Mouse (Mus musculus) neural tube, embryonic 13.5 days (tissue): ENCODE results near the gene Olfr316. TPM values are rescaled to one million over a fixed set of nuclear protein-coding genes. Genes with fewer than 3 reads are reported as not detected.

Source experiments
- ATAC-seq: fragments of 200-750 bp; cut with Nextera tagmentation; 2 replicates; pipeline ENCODE4 v1.8.0; 2017; ENCODE audit warnings: low read depth, mild to moderate bottlenecking, moderate TSS enrichment, moderate library complexity
- H3K27ac ChIP-seq: fragments of 300-500 bp; sonication (generic); replicated peaks from 2 replicates; pipeline ENCODE4 v1.5.1; 2015; ENCODE audit warnings: moderate library complexity, mild to moderate bottlenecking, inconsistent platforms
- H3K27me3 ChIP-seq: fragments of 300-500 bp; sonication (generic); 2 replicates; pipeline ENCODE4 v1.6.1; 2015; ENCODE audit warnings: mild to moderate bottlenecking, inconsistent platforms
- H3K36me3 ChIP-seq: fragments of 300-500 bp; sonication (generic); 2 replicates; pipeline ENCODE4 v1.6.1; 2015; ENCODE audit warnings: mild to moderate bottlenecking, inconsistent platforms
- H3K4me1 ChIP-seq: fragments of 300-500 bp; sonication (generic); replicated peaks from 2 replicates; pipeline ENCODE4 v1.6.1; 2015; ENCODE audit warnings: inconsistent platforms
- H3K4me2 ChIP-seq: fragments of 300-500 bp; sonication (generic); 2 replicates; pipeline ENCODE4 v1.6.1; 2015; ENCODE audit warnings: inconsistent platforms, mild to moderate bottlenecking, moderate library complexity
- H3K4me3 ChIP-seq: fragments of 300-500 bp; sonication (generic); 2 replicates; pipeline ENCODE4 v1.5.1; 2015; ENCODE audit warnings: mild to moderate bottlenecking, inconsistent platforms
- H3K9ac ChIP-seq: fragments of 300-500 bp; sonication (generic); 2 replicates; pipeline ENCODE4 v1.6.1; 2015; ENCODE audit warnings: moderate library complexity, mild to moderate bottlenecking, inconsistent platforms
- H3K9me3 ChIP-seq: fragments of 300-500 bp; sonication (generic); 2 replicates; pipeline ENCODE4 v1.6.1; 2016; ENCODE audit warnings: inconsistent platforms
- WGBS: fragments of 180-500 bp; shearing (Covaris S2); methylation state at CpG from one replicate; pipeline ENCODE4 v1.1.7; 2015; 5-methylcytosine and 5-hydroxymethylcytosine counted together
- polyA plus RNA-seq: library from polyadenylated mRNA; unstranded; fragments of >200 nt; fragmentation: Nextera tagmentation; extraction: Ambion mirVana; gene quantifications from 2 replicates; pipeline ENCODE4 v1.2.1, GENCODE M21; 2015

The Olfr316 gene
- polyA plus RNA-seq, 1 experiment from 2014 or later: not detected

- H3K4me2 ChIP-seq: no peak overlapping the region
- no peak overlapping the region for H3K4me3 ChIP-seq
- no peaks in the 10 kb centered on the region for H3K36me3 ChIP-seq
- H3K9me3 ChIP-seq: no peaks in the 10 kb centered on the region
- H3K27ac ChIP-seq: no peak overlapping the region
- no peak for ATAC-seq
- H3K9ac ChIP-seq: no peak overlapping the region
- 89% methylated on average over 10 of the region's 10 CpGs for WGBS
- no peaks in the 10 kb centered on the region for H3K4me1 ChIP-seq
- no peaks in the 10 kb centered on the region for H3K27me3 ChIP-seq
These were observed 35.1 kb downstream of the Olfr316 start for GRCm38 (mm10) chr11:58787651-58788050.

- Histone ChIP-seq H3K27me3 (no peaks in the 10 kb centered on the region), H3K4me3 (no peak overlapping the region), H3K4me2 (no peak overlapping the region), H3K9me3 (no peaks in the 10 kb centered on the region), H3K36me3 (no peaks in the 10 kb centered on the region), H3K9ac (no peak overlapping the region), H3K4me1 (no peaks in the 10 kb centered on the region), H3K27ac (no peak overlapping the region)
- no peak for ATAC-seq
- WGBS: 90% methylated on average over 8 of the region's 8 CpGs
These were observed 35.8 kb downstream of the Olfr316 start for GRCm38 (mm10) chr11:58788346-58788745.

- Histone ChIP-seq H3K9ac (no peak overlapping the region), H3K36me3 (no peaks in the 10 kb centered on the region), H3K9me3 (no peaks in the 10 kb centered on the region), H3K4me2 (no peak overlapping the region), H3K4me1 (no peaks in the 10 kb centered on the region), H3K4me3 (no peak overlapping the region), H3K27ac (no peak overlapping the region), H3K27me3 (no peaks in the 10 kb centered on the region)
- 36% methylated on average over 3 of the region's 3 CpGs for WGBS
- no peak for ATAC-seq
These were observed 37.0 kb downstream of the Olfr316 start for GRCm38 (mm10) chr11:58789532-58789931.

GRCm38 (mm10) chr11:58790053-58790452 is 37.5 kb downstream of the Olfr316 start:
- Histone ChIP-seq H3K27me3 (no peaks in the 10 kb centered on the region), H3K4me1 (no peaks in the 10 kb centered on the region), H3K9ac (no peak overlapping the region), H3K4me3 (no peak overlapping the region), H3K27ac (no peak overlapping the region), H3K9me3 (no peaks in the 10 kb centered on the region), H3K4me2 (no peak overlapping the region), H3K36me3 (no peaks in the 10 kb centered on the region)
- WGBS: 63% methylated on average over 2 of the region's 2 CpGs
- ATAC-seq: no peak

GRCm38 (mm10) chr11:58790646-58791045 is 38.1 kb downstream of the Olfr316 start:
- H3K27me3 ChIP-seq: no peaks in the 10 kb centered on the region
- H3K9ac ChIP-seq: no peak overlapping the region
- no peak overlapping the region for H3K4me3 ChIP-seq
- H3K4me2 ChIP-seq: no peak overlapping the region
- no peaks in the 10 kb centered on the region for H3K9me3 ChIP-seq
- no peaks in the 10 kb centered on the region for H3K36me3 ChIP-seq
- no peaks in the 10 kb centered on the region for H3K4me1 ChIP-seq
- no peak overlapping the region for H3K27ac ChIP-seq
- ATAC-seq: no peak
- 84% methylated on average over 6 of the region's 6 CpGs for WGBS

- no peaks in the 10 kb centered on the region for H3K36me3 ChIP-seq
These were observed 43.3 kb downstream of the Olfr316 start for GRCm38 (mm10) chr11:58795856-58796255.

GRCm38 (mm10) chr11:58796850-58797249 is 44.3 kb downstream of the Olfr316 start:
- H3K4me2 ChIP-seq: no peak overlapping the region
- no peak overlapping the region for H3K9ac ChIP-seq
- H3K27me3 ChIP-seq: no peaks in the 10 kb centered on the region
- peaks cover 9% of the 10 kb centered on the region for H3K4me1 ChIP-seq
- H3K9me3 ChIP-seq: no peaks in the 10 kb centered on the region
- no peak overlapping the region for H3K27ac ChIP-seq
- 83% methylated on average over 7 of the region's 7 CpGs for WGBS
- no peaks in the 10 kb centered on the region for H3K36me3 ChIP-seq
- ATAC-seq: no peak
- no peak overlapping the region for H3K4me3 ChIP-seq

More at GRCm38 (mm10) chr11:58795856-58796255, 43.3 kb downstream of the Olfr316 start:
- WGBS: 92% methylated on average over 2 of the region's 2 CpGs
- Histone ChIP-seq H3K27ac (no peak overlapping the region), H3K9ac (no peak overlapping the region), H3K27me3 (no peaks in the 10 kb centered on the region), H3K4me1 (no peaks in the 10 kb centered on the region), H3K4me2 (no peak overlapping the region), H3K4me3 (no peak overlapping the region), H3K9me3 (no peaks in the 10 kb centered on the region)
- no peak for ATAC-seq

- WGBS: 82% methylated on average over 5 of the region's 5 CpGs
These were observed 47.2 kb downstream of the Olfr316 start for GRCm38 (mm10) chr11:58799747-58800146.

GRCm38 (mm10) chr11:58801558-58802228 is 49.2 kb downstream of the Olfr316 start, which contains the start of gene Fam183b:
Fam183b (minus strand) TSS chr11:58801960.
- no peak within 1 kb of the TSS for H3K4me3 ChIP-seq
- WGBS: 38% methylated on average over 14 of the region's 14 CpGs

More at GRCm38 (mm10) chr11:58799747-58800146, 47.2 kb downstream of the Olfr316 start:
- ATAC-seq: no peak
- no peak overlapping the region for H3K4me2 ChIP-seq
- no peak overlapping the region for H3K4me3 ChIP-seq
- H3K36me3 ChIP-seq: no peaks in the 10 kb centered on the region
- H3K27ac ChIP-seq: no peak overlapping the region
- H3K9ac ChIP-seq: no peak overlapping the region
- peaks cover 12% of the 10 kb centered on the region for H3K4me1 ChIP-seq
- H3K9me3 ChIP-seq: no peaks in the 10 kb centered on the region
- no peaks in the 10 kb centered on the region for H3K27me3 ChIP-seq

GRCm38 (mm10) chr11:58803871-58804270 is 51.3 kb downstream of the Olfr316 start:
- no peaks in the 10 kb centered on the region for H3K27me3 ChIP-seq
- no peak overlapping the region for H3K4me3 ChIP-seq
- no peak overlapping the region for H3K27ac ChIP-seq
- 80% methylated on average over 4 of the region's 4 CpGs for WGBS
- H3K9ac ChIP-seq: no peak overlapping the region
- no peak overlapping the region for H3K4me2 ChIP-seq
- H3K36me3 ChIP-seq: no peaks in the 10 kb centered on the region
- no peak for ATAC-seq
- H3K4me1 ChIP-seq: peaks cover 12% of the 10 kb centered on the region
- H3K9me3 ChIP-seq: no peaks in the 10 kb centered on the region

More at GRCm38 (mm10) chr11:58801558-58802228, 49.2 kb downstream of the Olfr316 start, which contains the start of gene Fam183b:
- Histone ChIP-seq H3K9me3 (no peaks in the 10 kb centered on the region), H3K27ac (no peak within 1 kb of the TSS), H3K9ac (no peak within 1 kb of the TSS; the same call in 1 of the 2 replicates), H3K36me3 (no peaks in the 10 kb centered on the region), H3K4me1 (peaks cover 12% of the 10 kb centered on the region), H3K27me3 (no peaks in the 10 kb centered on the region), H3K4me2 (peak within 1 kb of the TSS; percentile 18; the same call in 1 of the 2 replicates)
- ATAC-seq: peak; percentile 59

- no peaks in the 10 kb centered on the region for H3K9me3 ChIP-seq
- H3K4me1 ChIP-seq: peaks cover 12% of the 10 kb centered on the region
- H3K27ac ChIP-seq: no peak overlapping the region
- no peaks in the 10 kb centered on the region for H3K36me3 ChIP-seq
- no peak overlapping the region for H3K4me2 ChIP-seq
- no peak for ATAC-seq
- H3K4me3 ChIP-seq: no peak overlapping the region
- no peaks in the 10 kb centered on the region for H3K27me3 ChIP-seq
- WGBS: 81% methylated on average over 2 of the region's 2 CpGs
- H3K9ac ChIP-seq: no peak overlapping the region
These were observed 51.9 kb downstream of the Olfr316 start for GRCm38 (mm10) chr11:58804393-58804792.
